Mouse (Mus musculus): ENCODE measurements at regions not wholly inside any gene's neighbourhood (a gene's known extent, or its start where the extent isn't known, plus 50 kb on each side); places are given as distances from the start of the nearest gene placed in this dataset.

- no peak overlapping the region for H3K9ac ChIP-seq (replicated peaks)
- no peaks in the 10 kb centered on the region for H3K9me3 ChIP-seq (replicated peaks)
- no peaks in the 10 kb centered on the region for H3K27me3 ChIP-seq (replicated peaks)
- H3K36me3 ChIP-seq: no peaks in the 10 kb centered on the region
- WGBS: 97% methylated on average over 7 of the region's 7 CpGs
- H3K4me3 ChIP-seq (replicated peaks): no peak overlapping the region
- no peak overlapping the region for H3K4me2 ChIP-seq
- no peak overlapping the region for H3K27ac ChIP-seq (replicated peaks)
- no peaks in the 10 kb centered on the region for H3K4me1 ChIP-seq
- no peak for ATAC-seq (ENCODE audit: low FRiP score)
Measured at GRCm38 (mm10) chr11:19339721-19340317, 321.0 kb upstream of the Meis1 start.

GRCm38 (mm10) chr11:19340889-19341288 lies 322.1 kb upstream of the Meis1 start:
- no peaks in the 10 kb centered on the region for H3K9me3 ChIP-seq (replicated peaks)
- no peaks in the 10 kb centered on the region for H3K27me3 ChIP-seq (replicated peaks)
- H3K27ac ChIP-seq (replicated peaks): no peak overlapping the region
- H3K4me3 ChIP-seq (replicated peaks): no peak overlapping the region
- WGBS: 87% methylated on average over 5 of the region's 5 CpGs
- no peak for ATAC-seq (ENCODE audit: low FRiP score)
- H3K9ac ChIP-seq (replicated peaks): no peak overlapping the region
- no peak overlapping the region for H3K4me2 ChIP-seq
- H3K4me1 ChIP-seq: no peaks in the 10 kb centered on the region
- H3K36me3 ChIP-seq: no peaks in the 10 kb centered on the region

GRCm38 (mm10) chr11:19341379-19341778 lies 322.6 kb upstream of the Meis1 start:
- no peak for ATAC-seq (ENCODE audit: low FRiP score)
- H3K27ac ChIP-seq (replicated peaks): no peak overlapping the region
- no peak overlapping the region for H3K9ac ChIP-seq (replicated peaks)
- H3K9me3 ChIP-seq (replicated peaks): no peaks in the 10 kb centered on the region
- no peaks in the 10 kb centered on the region for H3K27me3 ChIP-seq (replicated peaks)
- H3K4me3 ChIP-seq (replicated peaks): no peak overlapping the region
- no peak overlapping the region for H3K4me2 ChIP-seq
- H3K4me1 ChIP-seq: no peaks in the 10 kb centered on the region
- 56% methylated on average over 3 of the region's 3 CpGs for WGBS
- no peaks in the 10 kb centered on the region for H3K36me3 ChIP-seq

- no peak overlapping the region for H3K4me2 ChIP-seq
- no peaks in the 10 kb centered on the region for H3K4me1 ChIP-seq
- H3K36me3 ChIP-seq: no peaks in the 10 kb centered on the region
- H3K27ac ChIP-seq (replicated peaks): no peak overlapping the region
- ATAC-seq (ENCODE audit: low FRiP score): no peak
- no peaks in the 10 kb centered on the region for H3K27me3 ChIP-seq (replicated peaks)
- H3K4me3 ChIP-seq (replicated peaks): no peak overlapping the region
- no peaks in the 10 kb centered on the region for H3K9me3 ChIP-seq (replicated peaks)
- H3K9ac ChIP-seq (replicated peaks): no peak overlapping the region
- 80% methylated on average over 4 of the region's 4 CpGs for WGBS
Measured at GRCm38 (mm10) chr11:19342803-19343202, 324.0 kb upstream of the Meis1 start.

GRCm38 (mm10) chr11:19346276-19346826 lies 327.6 kb upstream of the Meis1 start:
- WGBS: 86% methylated on average over 3 of the region's 3 CpGs
- Histone ChIP-seq H3K27me3 (replicated peaks) (no peaks in the 10 kb centered on the region), H3K36me3 (no peaks in the 10 kb centered on the region), H3K9me3 (replicated peaks) (no peaks in the 10 kb centered on the region), H3K9ac (replicated peaks) (no peak overlapping the region), H3K27ac (replicated peaks) (no peak overlapping the region), H3K4me1 (peaks cover 5% of the 10 kb centered on the region), H3K4me3 (replicated peaks) (no peak overlapping the region), H3K4me2 (no peak overlapping the region)
- no peak for ATAC-seq (ENCODE audit: low FRiP score)

GRCm38 (mm10) chr11:19350331-19351242 lies 331.8 kb upstream of the Meis1 start:
- H3K9ac ChIP-seq (replicated peaks): no peak overlapping the region
- ATAC-seq (ENCODE audit: low FRiP score): peak; percentile 63; the same call in 1 of the 2 replicates

GRCm38 (mm10) chr11:19351243-19351787 lies 332.5 kb upstream of the Meis1 start:
- Histone ChIP-seq H3K36me3 (no peaks in the 10 kb centered on the region), H3K4me3 (replicated peaks) (peak overlapping the region; percentile 13; the same call in 1 of the 2 replicates), H3K9me3 (replicated peaks) (no peaks in the 10 kb centered on the region), H3K4me1 (peaks cover 8% of the 10 kb centered on the region), H3K4me2 (peak overlapping the region; percentile 51), H3K27ac (replicated peaks) (no peak overlapping the region), H3K27me3 (replicated peaks) (no peaks in the 10 kb centered on the region), H3K9ac (replicated peaks) (no peak overlapping the region)
- peak; percentile 37; the same call in 1 of the 2 replicates for ATAC-seq (ENCODE audit: low FRiP score)
- 18% methylated on average over 7 of the region's 7 CpGs for WGBS

More at GRCm38 (mm10) chr11:19350331-19351242, 331.8 kb upstream of the Meis1 start:
- H3K27ac ChIP-seq (replicated peaks): peak overlapping the region; percentile 60; the same call in 1 of the 2 replicates
- H3K4me3 ChIP-seq (replicated peaks): peak overlapping the region; percentile 13; the same call in 1 of the 2 replicates
- no peaks in the 10 kb centered on the region for H3K36me3 ChIP-seq
- peak overlapping the region; percentile 51 for H3K4me2 ChIP-seq
- no peaks in the 10 kb centered on the region for H3K27me3 ChIP-seq (replicated peaks)
- H3K4me1 ChIP-seq: peaks cover 8% of the 10 kb centered on the region
- H3K9me3 ChIP-seq (replicated peaks): no peaks in the 10 kb centered on the region
- 24% methylated on average over 13 of the region's 13 CpGs for WGBS

GRCm38 (mm10) chr11:19353706-19354105 lies 334.9 kb upstream of the Meis1 start:
- Histone ChIP-seq H3K9ac (replicated peaks) (no peak overlapping the region), H3K4me1 (peaks cover 8% of the 10 kb centered on the region), H3K4me2 (no peak overlapping the region), H3K4me3 (replicated peaks) (no peak overlapping the region), H3K36me3 (no peaks in the 10 kb centered on the region), H3K9me3 (replicated peaks) (no peaks in the 10 kb centered on the region), H3K27ac (replicated peaks) (no peak overlapping the region), H3K27me3 (replicated peaks) (no peaks in the 10 kb centered on the region)
- ATAC-seq (ENCODE audit: low FRiP score): no peak
- WGBS: 12% methylated on average over 3 of the region's 3 CpGs

GRCm38 (mm10) chr11:19355179-19355578 lies 336.4 kb upstream of the Meis1 start:
- WGBS: 81% methylated on average over 2 of the region's 2 CpGs
- H3K27me3 ChIP-seq (replicated peaks): no peaks in the 10 kb centered on the region
- H3K36me3 ChIP-seq: no peaks in the 10 kb centered on the region
- peaks cover 8% of the 10 kb centered on the region for H3K4me1 ChIP-seq
- H3K9me3 ChIP-seq (replicated peaks): no peaks in the 10 kb centered on the region
- H3K27ac ChIP-seq (replicated peaks): no peak overlapping the region
- no peak overlapping the region for H3K4me2 ChIP-seq
- no peak overlapping the region for H3K4me3 ChIP-seq (replicated peaks)
- no peak for ATAC-seq (ENCODE audit: low FRiP score)
- H3K9ac ChIP-seq (replicated peaks): no peak overlapping the region

GRCm38 (mm10) chr11:19356151-19356550 lies 337.4 kb upstream of the Meis1 start:
- no peak overlapping the region for H3K4me2 ChIP-seq
- no peak overlapping the region for H3K27ac ChIP-seq (replicated peaks)
- H3K9me3 ChIP-seq (replicated peaks): no peaks in the 10 kb centered on the region
- WGBS: 73% methylated on average over 2 of the region's 2 CpGs
- no peaks in the 10 kb centered on the region for H3K36me3 ChIP-seq
- H3K4me1 ChIP-seq: 0 out of 2 replicates have a peak, but pooled peaks cover 3% of the 10 kb centered on the region
- no peak overlapping the region for H3K9ac ChIP-seq (replicated peaks)
- H3K4me3 ChIP-seq (replicated peaks): no peak overlapping the region
- ATAC-seq (ENCODE audit: low FRiP score): no peak
- no peaks in the 10 kb centered on the region for H3K27me3 ChIP-seq (replicated peaks)

GRCm38 (mm10) chr11:19369152-19369551 lies 350.4 kb upstream of the Meis1 start:
- Histone ChIP-seq H3K36me3 (no peaks in the 10 kb centered on the region), H3K4me3 (replicated peaks) (no peak overlapping the region)
- WGBS: 73% methylated on average over 1 of the region's 1 CpGs

More at GRCm38 (mm10) chr11:19369152-19369551, 350.4 kb upstream of the Meis1 start:
- H3K4me2 ChIP-seq: no peak overlapping the region
- no peak for ATAC-seq (ENCODE audit: low FRiP score)
- no peak overlapping the region for H3K9ac ChIP-seq (replicated peaks)
- no peak overlapping the region for H3K27ac ChIP-seq (replicated peaks)
- no peaks in the 10 kb centered on the region for H3K27me3 ChIP-seq (replicated peaks)
- H3K9me3 ChIP-seq (replicated peaks): no peaks in the 10 kb centered on the region
- H3K4me1 ChIP-seq: no peaks in the 10 kb centered on the region

All from neural tube, embryonic 15.5 days (tissue).